Mouse (Mus musculus) thymus, postnatal 10 days (tissue): ENCODE data around the gene Igsf11.

Experiments used
- DNase-seq, 2 experiments: peaks; one replicate each; pipeline ENCODE4 v3.0.0; 2021; ENCODE audit warnings: low spot score in 2 of 2

Gene Igsf11

GRCm38 (mm10) chr16:38940805-38941204, 48.3 kb downstream of the Igsf11 start:
- DNase-seq: no peak

- no peak for DNase-seq
Measured at GRCm38 (mm10) chr16:38941275-38941674, 48.8 kb downstream of the Igsf11 start.

- DNase-seq: no peak
Measured at GRCm38 (mm10) chr16:38943706-38944550, 51.5 kb downstream of the Igsf11 start.

GRCm38 (mm10) chr16:38945111-38945510, 52.6 kb downstream of the Igsf11 start:
- DNase-seq: no peak

GRCm38 (mm10) chr16:38945581-38945981, 53.1 kb downstream of the Igsf11 start:
- no peak for DNase-seq

GRCm38 (mm10) chr16:38946453-38946852, 54.0 kb downstream of the Igsf11 start:
- no peak for DNase-seq

- DNase-seq: no peak
Measured at GRCm38 (mm10) chr16:38947141-38947879, 54.8 kb downstream of the Igsf11 start.

- no peak for DNase-seq
Measured at GRCm38 (mm10) chr16:38948441-38948840, 56.0 kb downstream of the Igsf11 start.

- no peak for DNase-seq
Measured at GRCm38 (mm10) chr16:38952881-38953280, 60.4 kb downstream of the Igsf11 start.

- no peak for DNase-seq
Measured at GRCm38 (mm10) chr16:38953821-38954220, 61.4 kb downstream of the Igsf11 start.

- no peak for DNase-seq
Measured at GRCm38 (mm10) chr16:38954501-38955288, 62.2 kb downstream of the Igsf11 start.

GRCm38 (mm10) chr16:38955296-38955695, 62.8 kb downstream of the Igsf11 start:
- DNase-seq: no peak

GRCm38 (mm10) chr16:38958801-38959200, 66.3 kb downstream of the Igsf11 start:
- no peak for DNase-seq

GRCm38 (mm10) chr16:38960550-38960949, 68.1 kb downstream of the Igsf11 start:
- DNase-seq: no peak

- DNase-seq: no peak
Measured at GRCm38 (mm10) chr16:38961865-38962264, 69.4 kb downstream of the Igsf11 start.

- no peak for DNase-seq
Measured at GRCm38 (mm10) chr16:38962695-38963094, 70.2 kb downstream of the Igsf11 start.

- DNase-seq: no peak
Measured at GRCm38 (mm10) chr16:38967026-38967425, 74.6 kb downstream of the Igsf11 start.

- DNase-seq: no peak
Measured at GRCm38 (mm10) chr16:38976151-38976550, 83.7 kb downstream of the Igsf11 start.

- no peak for DNase-seq
Measured at GRCm38 (mm10) chr16:38978546-38978945, 86.1 kb downstream of the Igsf11 start.

- DNase-seq: no peak
Measured at GRCm38 (mm10) chr16:38980546-38980945, 88.1 kb downstream of the Igsf11 start.

- DNase-seq: no peak
Measured at GRCm38 (mm10) chr16:38982051-38982450, 89.6 kb downstream of the Igsf11 start.
